Mouse (Mus musculus) natural killer cell, adult 2 months (primary cell): ENCODE results near the gene Tmem259.

ENCODE experiments used
- DNase-seq, 2 experiments: peaks; one replicate each; pipeline ENCODE4 v3.0.0; 2022; ENCODE audit warnings: low spot score in 2 of 2

Gene Tmem259

GRCm38 (mm10) chr10:79988506-79989271, 4.6 kb upstream of the Tmem259 start, which contains the start of gene Cnn2:
Cnn2 (plus strand) TSS chr10:79988584.
- peak; percentile 44 to 49 for DNase-seq

GRCm38 (mm10) chr10:79987771-79988505, 3.8 kb upstream of the Tmem259 start:
- no peak for DNase-seq

GRCm38 (mm10) chr10:79986963-79987362, 2.8 kb upstream of the Tmem259 start:
- DNase-seq, result peak; percentile 89 to 94

GRCm38 (mm10) chr10:79986232-79986878, 2.2 kb upstream of the Tmem259 start:
- peak; percentile 14 to 21 for DNase-seq

GRCm38 (mm10) chr10:79985334-79986231, 1.5 kb upstream of the Tmem259 start:
- DNase-seq, result peak; percentile 66 to 70

GRCm38 (mm10) chr10:79984871-79985270, 741 bp upstream of the Tmem259 start:
- DNase-seq, result peak; percentile 97

GRCm38 (mm10) chr10:79983670-79984069, 460 bp downstream of the Tmem259 start:
- peak; percentile 62 to 73 for DNase-seq

DNA sequence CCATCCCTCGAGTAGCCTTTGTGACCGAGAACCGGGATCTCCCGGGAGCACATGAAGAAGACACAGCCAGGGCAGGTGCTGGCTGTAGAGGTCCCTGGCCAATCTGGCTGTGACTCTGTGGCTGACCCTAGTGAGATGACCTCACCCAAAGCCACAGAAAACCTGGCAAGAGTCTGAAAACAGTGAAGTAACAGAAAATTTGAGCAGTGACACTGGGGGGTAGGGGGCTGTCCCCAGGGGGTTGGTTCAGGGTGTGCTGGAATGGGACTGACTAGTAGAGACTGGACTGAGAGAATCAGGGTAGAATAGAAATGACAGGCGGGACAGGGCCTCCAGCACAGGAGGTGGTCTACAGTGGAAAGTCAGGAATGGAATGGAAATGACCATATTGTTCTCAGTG, 925 bp downstream of the Tmem259 start:
- no peak for DNase-seq

- DNase-seq, result no peak
Measured at GRCm38 (mm10) chr10:79979401-79980155, 4.6 kb downstream of the Tmem259 start.

GRCm38 (mm10) chr10:79978061-79978460, 6.1 kb downstream of the Tmem259 start:
- DNase-seq, result no peak

- DNase-seq, result no peak
Measured at GRCm38 (mm10) chr10:79977324-79977723, 6.8 kb downstream of the Tmem259 start.

DNA sequence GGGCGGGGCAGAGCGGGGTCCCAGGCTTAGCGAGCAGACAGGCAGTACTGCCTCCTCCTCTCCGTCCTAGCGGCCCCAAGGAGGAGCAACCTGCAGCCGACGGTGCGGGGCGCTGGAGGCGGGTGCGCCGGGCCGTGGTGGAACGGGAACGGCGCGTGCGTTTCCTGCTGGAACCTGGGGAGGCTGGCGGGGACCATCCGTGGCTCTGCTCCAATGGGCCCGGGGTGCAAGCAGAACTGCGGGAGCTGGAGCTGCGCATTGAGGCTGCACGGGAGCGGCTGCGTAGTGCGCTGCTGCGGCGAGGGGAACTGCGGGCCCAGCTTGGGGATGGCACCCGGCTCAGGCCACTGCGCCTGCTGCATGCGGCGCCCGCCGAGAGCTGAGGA, 7.4 kb downstream of the Tmem259 start:
- no peak for DNase-seq

DNA sequence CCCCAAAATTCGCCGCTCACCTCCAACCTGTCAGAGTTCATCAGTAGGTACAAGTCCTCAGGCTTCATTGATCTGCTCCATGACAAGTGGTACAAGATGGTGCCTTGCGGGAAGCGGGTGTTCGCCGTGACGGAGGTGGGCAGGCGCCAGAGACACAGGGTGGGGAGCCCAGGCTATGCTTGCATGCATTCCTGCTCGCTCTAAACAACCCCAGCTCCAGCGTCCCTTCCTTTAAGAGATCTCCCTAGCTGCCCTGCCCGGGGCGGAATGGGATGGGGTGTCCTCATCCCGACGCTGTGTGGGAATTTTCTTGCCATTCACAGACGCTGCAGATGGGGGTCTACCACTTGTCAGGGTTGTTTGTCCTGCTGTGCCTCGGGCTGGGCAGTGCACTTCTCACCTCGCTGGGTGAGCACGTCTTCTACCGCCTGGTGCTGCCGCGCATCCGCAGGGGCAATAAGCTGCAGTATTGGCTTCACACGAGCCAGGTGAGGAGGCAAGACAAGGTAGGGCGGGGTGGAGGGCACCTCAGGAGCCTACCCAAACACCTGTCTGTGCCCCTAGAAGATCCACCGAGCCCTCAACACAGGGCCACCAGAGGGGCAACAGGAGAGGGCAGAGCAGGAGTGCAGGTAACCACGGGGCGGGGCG, 7.9 kb downstream of the Tmem259 start:
- no peak for DNase-seq

DNA sequence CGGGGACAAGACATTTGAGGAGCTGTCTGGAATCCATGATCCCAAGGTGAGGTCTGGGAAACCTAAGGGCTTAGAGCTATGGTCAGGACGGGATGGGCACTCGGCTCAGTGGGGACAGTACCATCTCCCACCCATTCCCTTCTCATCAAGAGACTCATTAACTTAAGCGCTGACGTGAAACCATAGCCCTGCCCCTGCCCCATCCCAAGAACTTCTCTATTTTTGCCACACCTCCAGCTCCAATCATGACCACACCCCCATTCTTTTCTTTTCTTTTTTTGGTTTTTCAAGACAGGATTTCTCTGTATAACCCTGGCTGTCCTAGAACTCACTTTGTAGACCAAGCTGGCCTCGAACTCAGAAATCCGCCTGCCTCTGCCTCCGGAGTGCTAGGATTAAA, 9.5 kb downstream of the Tmem259 start:
- DNase-seq, result no peak

DNA sequence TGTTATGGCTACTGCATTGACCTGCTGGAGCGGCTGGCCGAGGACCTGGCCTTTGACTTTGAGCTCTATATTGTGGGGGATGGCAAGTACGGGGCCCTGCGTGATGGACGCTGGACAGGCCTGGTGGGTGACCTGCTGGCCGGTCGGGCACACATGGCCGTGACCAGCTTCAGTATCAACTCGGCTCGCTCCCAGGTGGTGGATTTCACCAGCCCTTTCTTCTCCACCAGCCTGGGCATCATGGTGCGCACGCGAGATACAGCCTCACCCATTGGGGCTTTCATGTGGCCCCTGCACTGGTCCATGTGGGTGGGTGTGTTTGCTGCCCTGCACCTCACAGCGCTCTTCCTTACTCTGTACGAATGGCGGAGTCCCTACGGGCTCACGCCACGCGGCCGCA, 10.0 kb downstream of the Tmem259 start:
- DNase-seq, result no peak

GRCm38 (mm10) chr10:79972831-79973230, 11.3 kb downstream of the Tmem259 start:
- no peak for DNase-seq

GRCm38 (mm10) chr10:79971183-79971497, 13.0 kb downstream of the Tmem259 start:
- DNase-seq, result no peak

DNA sequence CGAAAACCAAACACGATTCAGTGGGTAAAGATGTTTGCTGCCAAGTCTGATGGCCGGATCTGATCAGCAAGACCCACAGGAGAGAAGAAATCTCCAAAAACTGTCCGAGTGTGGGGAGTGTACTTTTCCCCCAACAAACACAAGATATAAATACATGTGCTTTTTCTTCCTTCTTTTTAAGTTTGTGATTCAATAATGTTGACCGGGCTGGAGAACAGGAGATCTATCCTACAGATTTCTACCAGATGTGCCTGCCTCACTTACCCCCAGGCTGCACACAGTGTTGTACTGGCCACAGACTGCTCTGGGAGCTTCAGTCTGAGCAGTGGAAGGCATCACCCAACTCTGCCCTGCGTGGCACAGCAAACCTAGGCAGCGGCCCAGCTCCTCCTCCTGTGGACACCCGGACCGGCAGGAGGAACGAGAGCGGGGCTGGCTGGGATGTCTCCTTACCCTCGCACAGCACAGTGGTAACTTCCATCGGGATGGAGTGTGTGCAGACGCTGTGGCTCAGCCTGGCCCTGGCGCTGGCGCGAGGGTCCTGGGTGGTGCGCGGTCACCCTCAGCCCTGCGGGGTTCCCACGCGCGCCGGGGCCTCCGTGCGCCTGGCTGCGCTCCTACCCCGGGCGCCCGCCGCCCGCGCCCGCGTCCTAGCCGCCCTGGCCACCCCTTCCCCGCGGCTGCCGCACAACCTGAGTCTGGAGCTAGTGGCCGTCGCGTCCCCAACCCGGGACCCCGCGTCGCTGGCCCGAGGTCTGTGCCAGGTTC, 13.5 kb downstream of the Tmem259 start, which contains the start of gene Grin3b:
Gene Grin3b (plus strand): TSS at position 301 of the 768 bp plus-strand sequence.
- no peak for DNase-seq

DNA sequence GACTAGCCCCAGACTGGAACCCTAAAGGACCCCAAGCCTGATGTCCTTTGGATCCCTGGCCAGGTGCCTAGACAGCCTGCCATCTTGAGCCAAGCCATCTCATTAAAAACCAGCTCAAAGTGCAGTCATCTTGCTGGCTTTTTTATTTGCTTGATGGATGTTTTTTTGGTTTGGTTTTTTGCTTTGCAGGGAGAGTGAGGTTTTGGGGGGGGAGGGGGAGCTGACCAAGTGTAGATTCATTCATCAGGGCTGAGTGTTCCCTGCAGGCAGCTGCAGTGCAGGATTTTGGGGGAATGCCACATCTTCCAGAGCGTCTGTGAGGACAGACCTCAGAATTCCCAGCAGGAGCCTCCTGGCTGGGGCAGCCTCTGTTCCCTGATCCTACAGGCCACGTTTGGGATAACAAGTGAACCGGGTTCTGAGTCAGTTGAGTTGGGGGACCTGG, 15.0 kb downstream of the Tmem259 start:
- DNase-seq, result no peak
